Mouse (Mus musculus) brain, embryonic 14.5 days (tissue): Measurements from ENCODE around the gene Olfr641.

Experiments
- CTCF ChIP-seq: fragments of 200-500 bp; IDR thresholded peaks from 2 replicates; pipeline ENCODE4 v1.5.1; 2012; ENCODE audit warnings: inconsistent platforms, mild to moderate bottlenecking, moderate library complexity, borderline replicate concordance; ENCODE audit not compliant: insufficient read depth, insufficient read length; ENCODE audit errors: extremely low read depth
- POLR2A ChIP-seq: fragments of 200-500 bp; IDR thresholded peaks from 2 replicates; pipeline ENCODE4 v1.6.1; 2012; ENCODE audit warnings: mild to moderate bottlenecking, inconsistent platforms, borderline replicate concordance; ENCODE audit not compliant: poor library complexity, insufficient read depth, insufficient read length, severe bottlenecking; ENCODE audit errors: extremely low read depth

- TF ChIP-seq CTCF (no peak), POLR2A (no peak)
Measured at GRCm38 (mm10) chr7:104025473-104025872, 9.8 kb upstream of the Olfr641 start, which contains the start of gene Olfr640.
